Mouse (Mus musculus) MN1 (cell line): ENCODE measurements around the gene Dnase2b.

ENCODE experiments used
- DNase-seq: peaks from one replicate; pipeline ENCODE4 v3.0.0-alpha.2; 2016; ENCODE audit warnings: low spot score

The Dnase2b gene

GRCm38 (mm10) chr3:146615496-146615895 lies at the start of gene Dnase2b:
TSS of gene Dnase2b (minus strand) at chr3:146615596.
- no peak for DNase-seq

DNA sequence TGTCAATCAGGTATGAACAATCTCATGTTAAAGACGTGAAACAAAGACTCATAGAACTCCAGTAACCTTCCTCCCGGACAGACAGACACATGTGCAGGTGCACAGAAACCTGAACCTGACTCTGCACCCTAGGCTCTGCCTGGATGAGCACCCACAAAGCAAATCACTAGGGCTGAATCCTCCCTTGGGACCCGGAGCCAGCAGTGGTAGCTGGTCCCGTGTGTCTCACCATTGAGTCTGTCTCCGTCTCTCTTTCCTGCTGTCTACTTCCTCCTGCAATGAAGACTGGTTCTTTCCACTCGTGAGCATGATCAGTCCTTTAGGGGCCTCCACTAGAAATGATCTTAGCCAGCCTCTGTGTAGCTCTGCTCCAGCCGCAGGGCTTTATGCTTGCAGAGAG lies 46.5 kb upstream of the Dnase2b start:
- no peak for DNase-seq

DNA sequence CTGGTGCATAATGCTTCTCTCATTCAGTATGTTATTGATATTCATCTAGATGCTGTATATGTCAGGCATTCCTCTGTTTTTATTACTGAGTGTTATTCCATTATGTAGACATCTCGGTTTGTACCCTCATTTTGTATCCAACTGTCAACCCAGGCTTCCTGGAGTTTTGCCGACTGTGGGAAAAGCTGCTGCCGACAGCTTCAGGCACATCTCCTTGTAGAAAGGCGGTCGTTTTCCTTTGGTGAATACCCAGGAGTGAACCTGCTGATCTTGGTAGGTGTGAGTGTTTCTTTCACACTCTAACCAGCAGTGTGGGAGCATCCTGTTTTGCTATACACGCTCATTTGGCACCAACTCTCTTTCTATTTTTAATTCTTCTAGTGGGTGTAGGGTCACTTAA lies 45.6 kb upstream of the Dnase2b start:
- DNase-seq: no peak

- no peak for DNase-seq
Observed at GRCm38 (mm10) chr3:146659321-146659720, 43.9 kb upstream of the Dnase2b start.

DNA sequence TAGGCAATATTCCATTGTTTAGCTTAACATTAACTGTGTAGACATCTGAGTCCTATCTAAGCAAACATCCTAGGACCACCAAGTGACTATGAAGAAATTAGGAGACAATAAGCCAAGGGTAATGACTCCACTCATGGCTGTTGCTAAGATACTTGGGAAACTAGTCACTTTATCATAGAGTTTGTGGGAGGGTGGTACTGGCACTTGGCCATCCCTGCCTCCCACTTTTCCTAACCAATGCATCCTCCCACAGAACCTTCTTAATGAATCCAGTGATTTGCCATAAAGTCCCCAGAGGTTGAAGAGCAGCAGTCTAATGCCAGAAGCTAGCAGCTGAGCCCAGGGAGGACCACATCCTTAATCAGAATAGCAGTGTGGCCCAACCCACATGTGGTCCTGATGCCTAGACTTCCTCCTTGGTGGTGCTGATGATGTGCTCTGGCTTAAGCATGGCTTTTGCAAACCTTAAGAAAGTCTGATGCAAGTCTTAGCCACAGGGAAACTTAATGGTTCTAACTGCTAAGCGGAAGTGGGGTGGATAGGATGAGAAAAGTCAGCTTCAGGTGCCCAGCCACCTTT lies 42.8 kb upstream of the Dnase2b start:
- DNase-seq: no peak

DNA sequence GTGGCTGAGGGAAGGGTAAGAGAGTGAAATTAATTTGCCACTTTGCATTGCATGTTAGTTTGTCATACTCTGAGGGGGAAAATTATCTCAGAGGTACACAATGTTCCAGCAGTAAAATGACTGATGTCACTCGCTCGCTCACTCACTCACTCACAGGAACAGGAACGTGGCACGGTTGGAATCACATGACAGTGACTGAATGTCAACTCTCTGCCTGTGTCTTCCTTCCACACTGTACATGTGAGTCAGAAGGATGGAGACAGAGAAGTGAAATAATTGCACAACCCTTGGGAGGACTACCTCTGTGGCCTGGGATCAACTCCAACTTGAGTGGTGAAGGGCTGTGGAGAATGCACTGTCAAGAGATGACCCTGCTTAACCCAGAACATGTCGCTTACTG lies 42.0 kb upstream of the Dnase2b start:
- DNase-seq: no peak

DNA sequence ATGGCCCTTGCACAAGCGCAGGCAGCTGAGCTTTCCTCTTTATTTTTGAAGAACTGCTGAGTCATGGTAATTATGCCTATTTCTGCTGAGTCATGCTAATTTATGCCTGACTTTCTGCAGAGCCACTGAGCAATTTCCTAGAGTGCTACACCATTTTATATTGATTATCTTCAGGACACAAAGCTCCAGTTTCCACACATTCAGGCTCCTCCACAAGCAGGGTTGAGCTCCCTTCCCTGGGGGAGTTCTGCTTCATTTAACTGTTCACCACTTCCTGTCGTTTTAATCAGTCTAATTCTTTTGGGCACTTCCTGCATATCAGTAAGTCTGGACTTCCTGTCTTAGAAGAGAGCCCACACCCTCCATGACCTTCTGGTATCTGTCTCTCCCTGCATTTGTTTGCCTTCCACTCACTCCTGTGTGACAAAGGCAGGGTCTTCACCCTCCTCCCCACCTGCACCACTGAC lies 39.7 kb upstream of the Dnase2b start:
- peak; percentile 36 for DNase-seq

GRCm38 (mm10) chr3:146653692-146654091 lies 38.3 kb upstream of the Dnase2b start:
- peak; percentile 10 for DNase-seq

DNA sequence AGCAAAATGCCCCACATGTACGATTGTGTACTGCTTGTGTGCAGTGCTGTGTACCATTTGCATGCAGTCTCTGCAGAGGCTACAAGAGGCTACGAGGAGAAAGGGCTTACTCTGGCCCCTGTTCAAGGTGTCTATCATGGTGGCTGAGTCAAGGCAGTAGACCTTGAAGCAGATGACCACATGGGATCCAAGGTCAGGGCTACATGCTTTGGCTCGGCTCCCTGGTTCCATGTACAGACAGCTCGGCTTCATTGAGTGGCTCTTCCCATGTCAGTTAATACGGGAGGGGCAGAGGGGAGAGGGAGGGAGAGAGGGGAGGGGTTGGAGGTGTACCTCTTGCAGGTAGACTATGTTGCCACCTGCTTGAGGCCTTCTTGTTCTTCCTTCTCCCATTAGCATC lies 37.0 kb upstream of the Dnase2b start:
- DNase-seq: no peak

DNA sequence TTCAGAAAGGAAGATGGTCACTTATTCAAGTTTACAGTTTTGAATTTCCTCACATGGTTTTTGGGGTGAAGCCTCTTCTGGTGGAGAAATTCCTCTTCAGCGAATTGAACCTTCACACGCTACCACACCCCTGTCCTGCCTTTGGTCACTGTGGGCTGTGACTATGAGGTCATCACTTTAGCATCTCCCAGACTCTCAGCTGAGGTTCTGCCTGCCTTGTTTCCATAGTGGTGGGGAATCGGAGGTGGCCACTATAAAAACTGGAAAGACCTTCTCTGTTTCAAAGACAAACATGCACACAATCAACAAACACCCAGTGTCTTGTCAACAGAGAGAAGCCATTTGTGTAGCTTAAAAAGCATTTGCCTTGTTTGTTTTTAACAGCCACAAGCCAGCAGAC lies 35.8 kb upstream of the Dnase2b start, which contains the start of gene 4930503B20Rik:
Gene 4930503B20Rik (minus strand): TSS at position 101 of the 400 bp plus-strand sequence.
- DNase-seq: no peak

GRCm38 (mm10) chr3:146650716-146651115 lies 35.3 kb upstream of the Dnase2b start:
- no peak for DNase-seq

DNA sequence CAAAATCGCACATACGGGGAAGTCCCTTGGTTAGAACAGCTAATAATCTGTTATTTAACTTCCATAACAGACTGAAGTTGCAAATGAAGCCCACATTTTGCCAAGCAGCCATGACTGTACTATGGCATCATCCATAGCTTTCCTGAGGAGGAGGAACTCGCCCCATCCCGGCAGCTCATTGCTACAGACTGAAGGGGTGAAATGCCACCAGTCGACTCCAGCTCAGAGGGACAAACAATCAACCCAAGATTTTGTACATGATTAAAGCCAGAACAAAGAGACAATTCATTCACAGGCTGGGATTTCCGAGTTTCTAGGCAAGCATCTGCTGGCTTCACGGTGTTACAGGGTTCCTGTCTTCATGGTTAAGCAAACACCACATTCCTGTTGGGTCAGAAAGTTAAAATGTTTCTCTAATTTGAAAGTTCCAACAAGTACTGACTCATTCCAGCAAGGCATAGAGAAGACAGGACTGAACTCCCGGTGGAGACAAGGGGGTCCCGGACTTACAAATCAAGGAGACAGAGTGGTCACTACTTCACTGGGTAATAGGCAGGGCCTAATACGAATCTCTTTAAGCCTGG lies 34.0 kb upstream of the Dnase2b start:
- DNase-seq: no peak

- peak; percentile 40 for DNase-seq
Observed at GRCm38 (mm10) chr3:146641818-146642427, 26.5 kb upstream of the Dnase2b start.

GRCm38 (mm10) chr3:146632506-146632905 lies 17.1 kb upstream of the Dnase2b start:
- no peak for DNase-seq

- DNase-seq: no peak
Observed at GRCm38 (mm10) chr3:146628227-146628982, 13.0 kb upstream of the Dnase2b start.

- no peak for DNase-seq
Observed at GRCm38 (mm10) chr3:146625766-146626165, 10.4 kb upstream of the Dnase2b start.

DNA sequence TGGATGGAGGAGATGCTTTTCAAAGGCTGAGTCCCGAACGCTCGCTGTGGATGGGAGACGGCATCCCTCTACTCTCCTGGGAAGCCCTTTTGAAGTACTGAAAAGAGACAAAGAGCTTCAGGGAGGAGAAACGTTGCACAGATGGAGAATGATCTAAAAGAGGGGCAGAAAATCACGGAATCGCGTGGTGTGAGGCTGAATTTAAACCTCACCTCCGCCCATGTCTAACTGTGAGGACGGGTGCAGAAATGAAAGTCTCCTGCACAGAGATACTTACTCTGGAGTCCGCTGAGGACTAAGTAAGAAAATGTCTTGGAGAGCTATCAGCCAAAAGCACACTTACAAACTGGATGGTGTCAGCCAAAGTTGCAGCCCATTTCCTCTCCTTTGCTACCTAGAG lies 6.6 kb upstream of the Dnase2b start:
- DNase-seq: no peak

- DNase-seq: peak; percentile 31
Observed at GRCm38 (mm10) chr3:146620555-146621249, 5.3 kb upstream of the Dnase2b start.

GRCm38 (mm10) chr3:146620101-146620500 lies 4.7 kb upstream of the Dnase2b start:
- no peak for DNase-seq

GRCm38 (mm10) chr3:146618357-146618756 lies 3.0 kb upstream of the Dnase2b start:
- DNase-seq: no peak

GRCm38 (mm10) chr3:146617946-146618345 lies 2.5 kb upstream of the Dnase2b start:
- no peak for DNase-seq
